Mouse (Mus musculus): Measurements from ENCODE around the gene Prokr1. TPM values are rescaled to one million over a fixed set of nuclear protein-coding genes. Genes with fewer than 3 reads are reported as not detected.
"Not testable (repeated sequence)": the region's sequence is repeated elsewhere in the genome, so short reads cannot be mapped to it uniquely, and the experiment has no call there.

The Prokr1 gene
- polyA plus RNA-seq (2016; fragmentation: Nextera tagmentation; extraction: Ambion mirVana), result 0.84 and 0.90 TPM in 2 replicates

GRCm38 (mm10) chr6:87590394-87591281 lies at the start of gene Prokr1:
TSS of gene Prokr1 (minus strand) at chr6:87590743.
- WGBS, result under 1% methylated on average over 34 of the region's 34 CpGs
- H3K9me3 ChIP-seq (replicated peaks), result no peaks in the 10 kb centered on the region
- peaks cover 31% of the 10 kb centered on the region for H3K27me3 ChIP-seq (ENCODE audit: low read depth, poor library complexity, severe bottlenecking)
- peak within 1 kb of the TSS; percentile 46 for H3K27ac ChIP-seq
- H3K4me3 ChIP-seq, result peak within 1 kb of the TSS; percentile 56
- peak; percentile 77 for DNase-seq (ENCODE audit: low spot score)
- peaks cover 19% of the 10 kb centered on the region for H3K4me1 ChIP-seq
- H3K36me3 ChIP-seq, result no peaks in the 10 kb centered on the region

- Histone ChIP-seq H3K4me1 (peaks cover 16% of the 10 kb centered on the region), H3K9me3 (replicated peaks) (no peaks in the 10 kb centered on the region), H3K36me3 (0 out of 2 replicates have a peak, but pooled peaks cover 3% of the 10 kb centered on the region), H3K27me3 (ENCODE audit: low read depth, poor library complexity, severe bottlenecking) (no peaks in the 10 kb centered on the region), H3K4me3 (no peak overlapping the region), H3K27ac (no peak overlapping the region)
- WGBS, result 50% methylated on average over 11 of the region's 11 CpGs
- DNase-seq (ENCODE audit: low spot score), result no peak
Measured at GRCm38 (mm10) chr6:87638134-87638660, 47.7 kb upstream of the Prokr1 start.

- WGBS, result 91% methylated on average over 4 of the region's 4 CpGs
- DNase-seq (ENCODE audit: low spot score), result no peak
- H3K4me3 ChIP-seq, result no peak overlapping the region
- H3K27me3 ChIP-seq (ENCODE audit: low read depth, poor library complexity, severe bottlenecking), result no peaks in the 10 kb centered on the region
- no peaks in the 10 kb centered on the region for H3K9me3 ChIP-seq (replicated peaks)
- H3K4me1 ChIP-seq, result 0 out of 2 replicates have a peak, but pooled peaks cover 3% of the 10 kb centered on the region
- H3K36me3 ChIP-seq, result peaks cover 8% of the 10 kb centered on the region
- no peak overlapping the region for H3K27ac ChIP-seq
Measured at GRCm38 (mm10) chr6:87632176-87632575, 41.6 kb upstream of the Prokr1 start.

- not testable (repeated sequence) for DNase-seq (ENCODE audit: low spot score); H3K27ac ChIP-seq; H3K9me3 ChIP-seq (replicated peaks); H3K4me1 ChIP-seq; H3K4me3 ChIP-seq; H3K36me3 ChIP-seq; H3K27me3 ChIP-seq (ENCODE audit: low read depth, poor library complexity, severe bottlenecking)
- 81% methylated on average over 15 of the region's 15 CpGs for WGBS
Measured at GRCm38 (mm10) chr6:87628936-87629335, 38.4 kb upstream of the Prokr1 start.

GRCm38 (mm10) chr6:87623151-87623550 lies 32.6 kb upstream of the Prokr1 start:
- H3K4me3 ChIP-seq, result no peak overlapping the region
- no peaks in the 10 kb centered on the region for H3K9me3 ChIP-seq (replicated peaks)
- 92% methylated on average over 3 of the region's 3 CpGs for WGBS
- no peaks in the 10 kb centered on the region for H3K4me1 ChIP-seq
- no peak for DNase-seq (ENCODE audit: low spot score)
- H3K27me3 ChIP-seq (ENCODE audit: low read depth, poor library complexity, severe bottlenecking), result no peaks in the 10 kb centered on the region
- H3K36me3 ChIP-seq, result no peaks in the 10 kb centered on the region
- H3K27ac ChIP-seq, result no peak overlapping the region

GRCm38 (mm10) chr6:87621281-87621680 lies 30.7 kb upstream of the Prokr1 start:
- no peaks in the 10 kb centered on the region for H3K9me3 ChIP-seq (replicated peaks)
- H3K4me3 ChIP-seq, result no peak overlapping the region
- H3K36me3 ChIP-seq, result no peaks in the 10 kb centered on the region
- DNase-seq (ENCODE audit: low spot score), result no peak
- WGBS, result 92% methylated on average over 3 of the region's 3 CpGs
- H3K4me1 ChIP-seq, result no peaks in the 10 kb centered on the region
- H3K27me3 ChIP-seq (ENCODE audit: low read depth, poor library complexity, severe bottlenecking), result no peaks in the 10 kb centered on the region
- H3K27ac ChIP-seq, result no peak overlapping the region

- Histone ChIP-seq H3K4me3 (no peak overlapping the region), H3K36me3 (no peaks in the 10 kb centered on the region), H3K27ac (no peak overlapping the region), H3K9me3 (replicated peaks) (no peaks in the 10 kb centered on the region), H3K4me1 (peaks cover 4% of the 10 kb centered on the region; the same call in 1 of the 2 replicates), H3K27me3 (ENCODE audit: low read depth, poor library complexity, severe bottlenecking) (no peaks in the 10 kb centered on the region)
- no peak for DNase-seq (ENCODE audit: low spot score)
- WGBS, result 86% methylated on average over 8 of the region's 8 CpGs
Measured at GRCm38 (mm10) chr6:87618021-87618420, 27.5 kb upstream of the Prokr1 start.

- Histone ChIP-seq H3K4me1 (peaks cover 4% of the 10 kb centered on the region; the same call in 1 of the 2 replicates), H3K36me3 (no peaks in the 10 kb centered on the region), H3K27me3 (ENCODE audit: low read depth, poor library complexity, severe bottlenecking) (no peaks in the 10 kb centered on the region), H3K9me3 (replicated peaks) (no peaks in the 10 kb centered on the region), H3K4me3 (no peak overlapping the region), H3K27ac (no peak overlapping the region)
- WGBS, result 92% methylated on average over 14 of the region's 14 CpGs
- no peak for DNase-seq (ENCODE audit: low spot score)
Measured at GRCm38 (mm10) chr6:87615696-87616083, 25.1 kb upstream of the Prokr1 start.

GRCm38 (mm10) chr6:87614794-87615695 lies 24.5 kb upstream of the Prokr1 start:
- H3K4me3 ChIP-seq, result no peak overlapping the region
- peaks cover 4% of the 10 kb centered on the region; the same call in 1 of the 2 replicates for H3K4me1 ChIP-seq
- WGBS, result 62% methylated on average over 11 of the region's 11 CpGs
- H3K27me3 ChIP-seq (ENCODE audit: low read depth, poor library complexity, severe bottlenecking), result no peaks in the 10 kb centered on the region
- H3K36me3 ChIP-seq, result no peaks in the 10 kb centered on the region
- peak; percentile 62 for DNase-seq (ENCODE audit: low spot score)
- no peak overlapping the region for H3K27ac ChIP-seq
- no peaks in the 10 kb centered on the region for H3K9me3 ChIP-seq (replicated peaks)

GRCm38 (mm10) chr6:87599825-87600224 lies 9.3 kb upstream of the Prokr1 start:
- no peaks in the 10 kb centered on the region for H3K9me3 ChIP-seq (replicated peaks)
- DNase-seq (ENCODE audit: low spot score), result no peak
- H3K4me1 ChIP-seq, result peaks cover 6% of the 10 kb centered on the region; the same call in 1 of the 2 replicates
- no peak overlapping the region for H3K27ac ChIP-seq
- no peaks in the 10 kb centered on the region for H3K27me3 ChIP-seq (ENCODE audit: low read depth, poor library complexity, severe bottlenecking)
- no peaks in the 10 kb centered on the region for H3K36me3 ChIP-seq
- H3K4me3 ChIP-seq, result no peak overlapping the region

GRCm38 (mm10) chr6:87597116-87597833 lies 6.7 kb upstream of the Prokr1 start:
- Histone ChIP-seq H3K4me3 (no peak overlapping the region), H3K27me3 (ENCODE audit: low read depth, poor library complexity, severe bottlenecking) (no peaks in the 10 kb centered on the region), H3K36me3 (no peaks in the 10 kb centered on the region), H3K9me3 (replicated peaks) (no peaks in the 10 kb centered on the region), H3K4me1 (peaks cover 4% of the 10 kb centered on the region; the same call in 1 of the 2 replicates), H3K27ac (no peak overlapping the region)
- 70% methylated on average over 10 of the region's 10 CpGs for WGBS
- DNase-seq (ENCODE audit: low spot score), result no peak

GRCm38 (mm10) chr6:87594188-87594587 lies 3.6 kb upstream of the Prokr1 start:
- Histone ChIP-seq H3K27me3 (ENCODE audit: low read depth, poor library complexity, severe bottlenecking) (peaks cover 13% of the 10 kb centered on the region), H3K36me3 (no peaks in the 10 kb centered on the region), H3K4me3 (no peak overlapping the region), H3K27ac (no peak overlapping the region), H3K4me1 (peaks cover 20% of the 10 kb centered on the region), H3K9me3 (replicated peaks) (no peaks in the 10 kb centered on the region)
- DNase-seq (ENCODE audit: low spot score), result no peak
- WGBS, result 85% methylated on average over 6 of the region's 6 CpGs

Data from limb, embryonic 10.5 days (tissue).